Mouse (Mus musculus) induced T-regulatory cell, adult 2 months (primary cell): Measurements from ENCODE around the gene Xpc.
A peak's percentile ranks its signal among the peaks of the same experiment; 100 is the strongest.

ENCODE experiments used
- DNase-seq: peaks from one replicate; pipeline ENCODE4 v3.0.0-alpha.2; 2012; ENCODE audit warnings: low read depth

The Xpc gene

GRCm38 (mm10) chr6:91525544-91525943, 9.9 kb upstream of the Xpc start:
- DNase-seq, result no peak

- DNase-seq, result no peak
Measured at GRCm38 (mm10) chr6:91522816-91523215, 7.1 kb upstream of the Xpc start.

GRCm38 (mm10) chr6:91518454-91519020, 2.8 kb upstream of the Xpc start:
- DNase-seq, result no peak

GRCm38 (mm10) chr6:91514737-91515362, 838 bp downstream of the Xpc start:
- DNase-seq, result peak; percentile 56

GRCm38 (mm10) chr6:91514135-91514534, 1.6 kb downstream of the Xpc start:
- peak; percentile 10 for DNase-seq

- DNase-seq, result peak; percentile 55
Measured at GRCm38 (mm10) chr6:91510211-91510610, 5.5 kb downstream of the Xpc start.

- DNase-seq, result peak; percentile 82
Measured at GRCm38 (mm10) chr6:91509326-91509725, 6.4 kb downstream of the Xpc start.

- peak; percentile 14 for DNase-seq
Measured at GRCm38 (mm10) chr6:91508041-91508440, 7.6 kb downstream of the Xpc start.

- DNase-seq, result peak; percentile 60
Measured at GRCm38 (mm10) chr6:91506036-91506435, 9.7 kb downstream of the Xpc start.

GRCm38 (mm10) chr6:91503302-91503701, 12.4 kb downstream of the Xpc start:
- no peak for DNase-seq

- no peak for DNase-seq
Measured at GRCm38 (mm10) chr6:91494526-91494925, 21.2 kb downstream of the Xpc start.

GRCm38 (mm10) chr6:91493053-91493452, 22.6 kb downstream of the Xpc start:
- no peak for DNase-seq

GRCm38 (mm10) chr6:91491004-91491403, 24.7 kb downstream of the Xpc start:
- no peak for DNase-seq

- no peak for DNase-seq
Measured at GRCm38 (mm10) chr6:91489872-91490271, 25.8 kb downstream of the Xpc start.

GRCm38 (mm10) chr6:91488496-91489212, 27.0 kb downstream of the Xpc start:
- peak; percentile 62 for DNase-seq

- DNase-seq, result no peak
Measured at GRCm38 (mm10) chr6:91486736-91487453, 28.8 kb downstream of the Xpc start.

- DNase-seq, result no peak
Measured at GRCm38 (mm10) chr6:91483371-91483770, 32.3 kb downstream of the Xpc start.

GRCm38 (mm10) chr6:91476541-91476940, 39.1 kb downstream of the Xpc start:
- DNase-seq, result no peak

- DNase-seq, result no peak
Measured at GRCm38 (mm10) chr6:91474441-91475190, 41.1 kb downstream of the Xpc start.

GRCm38 (mm10) chr6:91473805-91474440, 41.8 kb downstream of the Xpc start:
- no peak for DNase-seq
